Comparison of ENCODE assay signal across 11 mouse cellular contexts in genomic region chr8:126763600-126763999, GRCm38 (mm10).
DNase-seq lines count a peak whose midpoint lies in the region; ATAC-seq and TF ChIP-seq lines count a peak whose summit lies in the region.
"Had no signal": no experiment of that assay in that cellular context is flagged by ENCODE, and none has a peak within 500 bp of the region (broad histone marks: within the 10 kb centered on the region; RNA-seq: fewer than 3 reads in every experiment).

No protein-coding gene starts in this region.

- DNase-seq in cerebellum, postnatal 10 days, result peak; percentile 31 to 46
- peak; percentile 25 for DNase-seq in liver, postnatal 0 days
- DNase-seq in liver, result no peak
- DNase-seq in gastrocnemius, postnatal 36 days, result peak; percentile 28 to 40
- no peak for DNase-seq in urinary bladder, postnatal 10 days (ENCODE audit: low spot score)
- DNase-seq: spleen, adult 18-20 months had no signal

- H3K4me1 ChIP-seq in liver, postnatal 0 days (ENCODE audit: insufficient read depth), result peaks cover 18% of the 10 kb centered on the region
- H3K4me1 ChIP-seq in intestine, embryonic 15.5 days (replicated peaks), result no peaks in the 10 kb centered on the region; the same call in 1 of the 2 replicates
- H3K4me1 ChIP-seq: limb, embryonic 12.5 days had no signal

- 43% methylated on average over 7 of the region's 7 CpGs for WGBS in liver, postnatal 0 days (ENCODE audit: insufficient replicate concordance)
- 82% methylated on average over 7 of the region's 7 CpGs for WGBS in intestine, embryonic 15.5 days

- H3K27me3 ChIP-seq in liver, postnatal 0 days (ENCODE audit: insufficient read depth, low read length), result no peaks in the 10 kb centered on the region
- no peaks in the 10 kb centered on the region for H3K27me3 ChIP-seq in intestine, embryonic 15.5 days (replicated peaks)
- H3K27me3 ChIP-seq: forebrain, embryonic 15.5 days; limb, embryonic 12.5 days had no signal

- TF ChIP-seq EP300 in liver, postnatal 0 days (IDR thresholded peaks at IDR 0.05; ENCODE audit: low read depth), result no peak

- no peak overlapping the region for H3K27ac ChIP-seq in liver, postnatal 0 days (ENCODE audit: low read depth)
- H3K27ac ChIP-seq in intestine, embryonic 15.5 days, result no peak overlapping the region
- H3K27ac ChIP-seq: forebrain, embryonic 15.5 days; limb, embryonic 12.5 days had no signal

- no peak overlapping the region for H3K9ac ChIP-seq in liver, postnatal 0 days (replicated peaks)
- H3K9ac ChIP-seq in intestine, embryonic 15.5 days, result no peak overlapping the region
- H3K9ac ChIP-seq: forebrain, embryonic 15.5 days; limb, embryonic 12.5 days had no signal

- no peak for TF ChIP-seq CTCF in liver, postnatal 0 days (IDR thresholded peaks at IDR 0.05; ENCODE audit: low read depth)

- H3K9me3 ChIP-seq in liver, postnatal 0 days (ENCODE audit: low read length), result no peaks in the 10 kb centered on the region
- H3K9me3 ChIP-seq in intestine, embryonic 15.5 days, result no peaks in the 10 kb centered on the region
- H3K9me3 ChIP-seq: forebrain, embryonic 15.5 days; limb, embryonic 12.5 days had no signal

- intact Hi-C loops in gastrocnemius, postnatal 36 days (cut with DNase I), result no loop called here

- no peak for ATAC-seq in cerebellum, adult (ENCODE audit: insufficient number of reproducible peaks, low FRiP score, low TSS enrichment)
- ATAC-seq in liver, postnatal 0 days, result peak; percentile 47; the same call in 1 of the 2 replicates
- peak; percentile 62 for ATAC-seq in monocyte, adult 5-6 weeks (replicated peaks; ENCODE audit: insufficient number of reproducible peaks, low FRiP score, low TSS enrichment, poor library complexity, severe bottlenecking)
- ATAC-seq in intestine, embryonic 15.5 days, result no peak
- ATAC-seq: forebrain, embryonic 15.5 days had no signal

- H3K4me2 ChIP-seq in liver, postnatal 0 days (ENCODE audit: low read depth, low read length), result no peak overlapping the region
- no peak overlapping the region for H3K4me2 ChIP-seq in intestine, embryonic 15.5 days (replicated peaks)
- H3K4me2 ChIP-seq: forebrain, embryonic 15.5 days; limb, embryonic 12.5 days had no signal

- H3K36me3 ChIP-seq in liver, postnatal 0 days (replicated peaks; ENCODE audit: insufficient read depth, low read length), result no peaks in the 10 kb centered on the region
- no peaks in the 10 kb centered on the region for H3K36me3 ChIP-seq in intestine, embryonic 15.5 days
- H3K36me3 ChIP-seq: forebrain, embryonic 15.5 days; limb, embryonic 12.5 days had no signal

- no peak overlapping the region for H3K4me3 ChIP-seq in liver, postnatal 0 days (ENCODE audit: low read depth, low read length)
- no peak overlapping the region for H3K4me3 ChIP-seq in intestine, embryonic 15.5 days (replicated peaks)
- H3K4me3 ChIP-seq: forebrain, embryonic 15.5 days; limb, embryonic 12.5 days had no signal

Comparison
In these comparisons a context has a peak if more than half of its experiments do, and no peak if none do; other contexts are left out.
1. DNase-seq: peak in cerebellum, postnatal 10 days (2 of 2), liver, postnatal 0 days (single experiment) and gastrocnemius, postnatal 36 days (2 of 2); none in liver (single experiment) and urinary bladder, postnatal 10 days (single experiment).
2. ATAC-seq: peak in liver, postnatal 0 days (single experiment) and monocyte, adult 5-6 weeks (single experiment); none in cerebellum, adult (single experiment) and intestine, embryonic 15.5 days (single experiment).